Mouse (Mus musculus): ENCODE results near the gene Olfr885.

The Olfr885 gene

GRCm38 (mm10) chr9:38061022-38061421 is at the start of gene Olfr885:
TSS of gene Olfr885 (plus strand) at chr9:38061322.
- no peak for DNase-seq

GRCm38 (mm10) chr9:38025508-38025907 is 35.6 kb upstream of the Olfr885 start, which contains the start of gene Olfr883:
TSS of gene Olfr883 (plus strand) at chr9:38025808.
- DNase-seq: no peak

DNA sequence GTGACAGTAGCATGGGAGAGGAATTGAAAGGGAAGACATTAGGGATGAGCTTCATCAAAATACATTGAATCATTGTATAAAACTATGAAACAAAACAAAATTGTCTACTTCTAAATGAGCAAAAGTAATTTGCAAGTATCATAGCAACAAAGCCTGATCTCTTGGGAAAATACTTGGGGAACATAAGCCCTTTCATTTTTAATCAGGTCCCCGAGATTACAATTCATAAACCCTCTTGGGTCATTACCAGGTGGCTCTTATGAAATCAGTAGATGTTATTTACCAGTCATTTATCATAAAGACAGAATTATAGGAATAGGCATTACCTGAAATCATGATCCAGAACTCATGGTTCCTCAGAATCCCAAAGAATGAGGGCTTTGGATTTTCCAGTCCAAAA is 14.9 kb upstream of the Olfr885 start, which contains the start of gene Olfr884:
Gene Olfr884, plus strand, starts transcription at position 301 of the 400 bp plus-strand sequence.
- DNase-seq: no peak

GRCm38 (mm10) chr9:38083772-38084171 is 22.6 kb downstream of the Olfr885 start, which contains the start of gene Olfr887:
TSS of gene Olfr887 (plus strand) at chr9:38084072.
- DNase-seq: no peak

- DNase-seq: no peak
Observed at GRCm38 (mm10) chr9:38107828-38108227, 46.7 kb downstream of the Olfr885 start, which contains the start of gene Olfr888. TSS of gene Olfr888 (plus strand) at chr9:38108128.

Measured in B cell, adult 2 months (primary cell).